Comparison of ENCODE assay signal across 10 mouse cellular contexts in genomic region chr5:109506729-109507128, GRCm38 (mm10). TPM values are rescaled to one million over a fixed set of nuclear protein-coding genes. Genes with fewer than 3 reads are reported as not detected.
A peak's percentile ranks its signal among the peaks of the same experiment; 100 is the strongest.
DNase-seq lines count a peak whose midpoint lies in the region; ATAC-seq and TF ChIP-seq lines count a peak whose summit lies in the region.
"Had no signal": no experiment of that assay in that cellular context is flagged by ENCODE, and none has a peak within 500 bp of the region (broad histone marks: within the 10 kb centered on the region; RNA-seq: fewer than 3 reads in every experiment).

No protein-coding gene starts in this region.

- H3K4me1 ChIP-seq in E14TG2a.4 (replicated peaks; ENCODE audit: low read depth, low read length), result no peaks in the 10 kb centered on the region
- H3K4me1 ChIP-seq: embryonic facial prominence, embryonic 13.5 days; liver, embryonic 13.5 days had no signal

- peak; percentile 8 for DNase-seq in layer of hippocampus, adult 11-12 months (ENCODE audit: low spot score)
- no peak for DNase-seq in layer of hippocampus, adult 9-10 months (ENCODE audit: low spot score)
- DNase-seq in fibroblast of lung, adult 2 months (ENCODE audit: low read depth), result peak; percentile 18
- peak; percentile 2 for DNase-seq in lung, postnatal 14 days
- no peak for DNase-seq in urinary bladder, postnatal 25 days (ENCODE audit: low spot score)
- DNase-seq: liver, embryonic 13.5 days had no signal

- H3K9me3 ChIP-seq in E14TG2a.4 (ENCODE audit: low read length), result no peaks in the 10 kb centered on the region
- H3K9me3 ChIP-seq: liver, embryonic 13.5 days had no signal

- no peak overlapping the region for H3K4me3 ChIP-seq in E14TG2a.4 (replicated peaks; ENCODE audit: low read length)
- H3K4me3 ChIP-seq: embryonic facial prominence, embryonic 13.5 days; liver, embryonic 13.5 days had no signal

- peak; percentile 57 for ATAC-seq in activated CD4-positive, CD25-positive, alpha-beta regulatory T cell, adult 4 months
- no peak for ATAC-seq in erythroblast, adult 5-6 weeks (replicated peaks; ENCODE audit: low FRiP score, poor library complexity, severe bottlenecking)

- TF ChIP-seq CTCF in E14TG2a.4 (conservative IDR thresholded peaks at IDR 0.05; ENCODE audit: low read length), result peak; percentile 50

- H3K36me3 ChIP-seq in E14TG2a.4 (ENCODE audit: insufficient read depth, low read length), result no peaks in the 10 kb centered on the region
- H3K36me3 ChIP-seq: embryonic facial prominence, embryonic 13.5 days; liver, embryonic 13.5 days had no signal

- no peaks in the 10 kb centered on the region for H3K27me3 ChIP-seq in E14TG2a.4 (ENCODE audit: insufficient read depth, low read length)
- H3K27me3 ChIP-seq: embryonic facial prominence, embryonic 13.5 days; liver, embryonic 13.5 days had no signal

RNA-seq across cellular contexts. Expression of gene Crlf2, which starts 52.1 kb away (rescaled TPM):
- polyA plus RNA-seq in activated CD4-positive, CD25-positive, alpha-beta regulatory T cell, adult 4 months (2017; shearing (Covaris generic)), result 1 to 10 TPM; 7.7 to 9.8 TPM
- total RNA-seq in erythroblast, adult 5-6 weeks (2015; ENCODE audit: low replicate concordance), result 5.4 TPM in 1 of 2 replicates, not detected in the other
- total RNA-seq in erythroblast, adult 5-6 weeks (2017; ENCODE audit: low replicate concordance), result 2.6 and 2.8 TPM in 2 replicates

Comparison
In these comparisons a context has a peak if more than half of its experiments do, and no peak if none do; other contexts are left out.
1. DNase-seq: peak in layer of hippocampus, adult 11-12 months (single experiment), fibroblast of lung, adult 2 months (single experiment) and lung, postnatal 14 days (single experiment); none in layer of hippocampus, adult 9-10 months (single experiment) and urinary bladder, postnatal 25 days (single experiment).